Mouse (Mus musculus) left cerebral cortex, adult 18-20 months (tissue): Measurements from ENCODE around the gene Agmo. TPM values are rescaled to one million over a fixed set of nuclear protein-coding genes. Genes with fewer than 3 reads are reported as not detected.

ENCODE experiments used
- DNase-seq, 2 experiments: peaks; one replicate each; pipeline ENCODE4 v3.0.0; 2021 to 2022; ENCODE audit warnings: low spot score in 2 of 2, mixed read lengths in 1 of 2
- total RNA-seq, 2 experiments: library from RNA; stranded (reverse); gene quantifications; 2 replicates each; pipeline ENCODE4 v1.2.3; 2021

Agmo gene
- total RNA-seq, 2 experiments from 2014 or later = 4.5 to 5.5 TPM

GRCm38 (mm10) chr12:37426750-37427149 is 185.3 kb downstream of the Agmo start:
- no peak for DNase-seq

GRCm38 (mm10) chr12:37434466-37434865 is 193.0 kb downstream of the Agmo start:
- DNase-seq = no peak

- no peak for DNase-seq
Measured at GRCm38 (mm10) chr12:37442486-37443013, 201.1 kb downstream of the Agmo start.

- DNase-seq = no peak
Measured at GRCm38 (mm10) chr12:37445255-37445654, 203.8 kb downstream of the Agmo start.

GRCm38 (mm10) chr12:37449597-37449996 is 208.2 kb downstream of the Agmo start:
- no peak for DNase-seq

GRCm38 (mm10) chr12:37450366-37451156 is 209.1 kb downstream of the Agmo start:
- DNase-seq = peak; percentile 71 to 74

GRCm38 (mm10) chr12:37471631-37472030 is 230.2 kb downstream of the Agmo start:
- no peak for DNase-seq

- no peak for DNase-seq
Measured at GRCm38 (mm10) chr12:37476849-37477248, 235.4 kb downstream of the Agmo start.

GRCm38 (mm10) chr12:37487991-37488390 is 246.6 kb downstream of the Agmo start:
- no peak for DNase-seq

- no peak for DNase-seq
Measured at GRCm38 (mm10) chr12:37498871-37499270, 257.4 kb downstream of the Agmo start.

- no peak for DNase-seq
Measured at GRCm38 (mm10) chr12:37507406-37507805, 266.0 kb downstream of the Agmo start.

GRCm38 (mm10) chr12:37507826-37508225 is 266.4 kb downstream of the Agmo start:
- DNase-seq = no peak

- peak; percentile 2 to 32 for DNase-seq
Measured at GRCm38 (mm10) chr12:37521772-37522171, 280.3 kb downstream of the Agmo start.

- DNase-seq = no peak
Measured at GRCm38 (mm10) chr12:37524662-37525061, 283.2 kb downstream of the Agmo start.

GRCm38 (mm10) chr12:37540994-37541393 is 299.6 kb downstream of the Agmo start:
- no peak for DNase-seq

- DNase-seq = no peak
Measured at GRCm38 (mm10) chr12:37558284-37558683, 316.8 kb downstream of the Agmo start.

- no peak for DNase-seq
Measured at GRCm38 (mm10) chr12:37565882-37566596, 324.6 kb downstream of the Agmo start.

- DNase-seq = no peak
Measured at GRCm38 (mm10) chr12:37571922-37572321, 330.5 kb downstream of the Agmo start.

GRCm38 (mm10) chr12:37582777-37583176 is 341.3 kb downstream of the Agmo start:
- no peak for DNase-seq

- DNase-seq = no peak
Measured at GRCm38 (mm10) chr12:37592853-37593252, 351.4 kb downstream of the Agmo start.

GRCm38 (mm10) chr12:37612837-37613236 is 371.4 kb downstream of the Agmo start:
- DNase-seq = no peak

GRCm38 (mm10) chr12:37614769-37615168 is 373.3 kb downstream of the Agmo start:
- no peak for DNase-seq
